Mouse (Mus musculus): ENCODE results near the gene Tpst2. TPM values are rescaled to one million over a fixed set of nuclear protein-coding genes. Genes with fewer than 3 reads are reported as not detected.

Tpst2 gene
- total and polyA plus RNA-seq, 3 experiments: 36.9 to 43.6 (median 38.3) TPM

GRCm38 (mm10) chr5:112327854-112328253, 51.4 kb downstream of the Tpst2 start:
- whole genome bisulfite sequencing: 92% methylated on average over 15 of the region's 15 CpGs
- Histone ChIP-seq H3K79me2 (replicated peaks; ENCODE audit: control insufficient read depth, insufficient read depth, low read length) (peaks cover 4% of the 10 kb centered on the region; the same call in 1 of the 2 replicates), H3K27me3 (ENCODE audit: control insufficient read depth, insufficient read depth, low read length) (no peaks in the 10 kb centered on the region), H3K36me3 (ENCODE audit: control insufficient read depth, insufficient read depth, low read length) (no peaks in the 10 kb centered on the region), H3K4me3 (no peak overlapping the region), H3K9ac (ENCODE audit: low read depth, low read length) (no peak overlapping the region), H3K27ac (no peak overlapping the region), H3K4me1 (ENCODE audit: control insufficient read depth, insufficient read depth, low read length) (peaks cover 5% of the 10 kb centered on the region)
- TF ChIP-seq POLR2A (IDR thresholded peaks at IDR 0.05; ENCODE audit: insufficient read depth, low read depth, low read length): no peak
- no peak for TF ChIP-seq EP300 (IDR thresholded peaks at IDR 0.05; ENCODE audit: insufficient read depth, low read depth, low read length)
- TF ChIP-seq CTCF (IDR thresholded peaks at IDR 0.05): no peak
- intact Hi-C loops (cut with DNase I): loop anchor here (2.0 kb wide), 2 partner anchors 47 to 87 kb away; no protein-coding TSS in a partner anchor
- DNase-seq: no peak

- TF ChIP-seq POLR2A (IDR thresholded peaks at IDR 0.05; ENCODE audit: insufficient read depth, low read depth, low read length) (no peak), CTCF (IDR thresholded peaks at IDR 0.05) (no peak), EP300 (IDR thresholded peaks at IDR 0.05; ENCODE audit: insufficient read depth, low read depth, low read length) (no peak)
- peaks cover 3% of the 10 kb centered on the region; the same call in 1 of the 2 replicates for H3K4me1 ChIP-seq (ENCODE audit: control insufficient read depth, insufficient read depth, low read length)
- H3K27me3 ChIP-seq (ENCODE audit: control insufficient read depth, insufficient read depth, low read length): no peaks in the 10 kb centered on the region
- no peak overlapping the region for H3K27ac ChIP-seq
- DNase-seq: no peak
- no peak overlapping the region for H3K9ac ChIP-seq (ENCODE audit: low read depth, low read length)
- WGBS: 88% methylated on average over 14 of the region's 14 CpGs
- peaks cover 4% of the 10 kb centered on the region; the same call in 1 of the 2 replicates for H3K79me2 ChIP-seq (replicated peaks; ENCODE audit: control insufficient read depth, insufficient read depth, low read length)
- H3K36me3 ChIP-seq (ENCODE audit: control insufficient read depth, insufficient read depth, low read length): no peaks in the 10 kb centered on the region
- H3K4me3 ChIP-seq: no peak overlapping the region
- intact Hi-C loops (cut with DNase I): no loop called here
Observed at GRCm38 (mm10) chr5:112329805-112330564, 53.5 kb downstream of the Tpst2 start.

GRCm38 (mm10) chr5:112335473-112335872, 59.0 kb downstream of the Tpst2 start:
- 18% methylated on average over 2 of the region's 2 CpGs for WGBS
- TF ChIP-seq CTCF (IDR thresholded peaks at IDR 0.05) (peak; percentile 84), POLR2A (IDR thresholded peaks at IDR 0.05; ENCODE audit: insufficient read depth, low read depth, low read length) (no peak), EP300 (IDR thresholded peaks at IDR 0.05; ENCODE audit: insufficient read depth, low read depth, low read length) (peak; percentile 47; the same call in 1 of the 2 replicates)
- no peak overlapping the region for H3K9ac ChIP-seq (ENCODE audit: low read depth, low read length)
- H3K79me2 ChIP-seq (replicated peaks; ENCODE audit: control insufficient read depth, insufficient read depth, low read length): no peaks in the 10 kb centered on the region
- no peak overlapping the region for H3K27ac ChIP-seq
- no peaks in the 10 kb centered on the region for H3K4me1 ChIP-seq (ENCODE audit: control insufficient read depth, insufficient read depth, low read length)
- DNase-seq: peak; percentile 51 to 70
- no peaks in the 10 kb centered on the region for H3K36me3 ChIP-seq (ENCODE audit: control insufficient read depth, insufficient read depth, low read length)
- H3K27me3 ChIP-seq (ENCODE audit: control insufficient read depth, insufficient read depth, low read length): no peaks in the 10 kb centered on the region
- no peak overlapping the region for H3K4me3 ChIP-seq
- intact Hi-C loops (cut with DNase I): loop anchor here (1.0 kb wide), 1 partner anchor 95 kb away; no protein-coding TSS in a partner anchor

- H3K9ac ChIP-seq (ENCODE audit: low read depth, low read length): no peak overlapping the region
- TF ChIP-seq POLR2A (IDR thresholded peaks at IDR 0.05; ENCODE audit: insufficient read depth, low read depth, low read length): no peak
- TF ChIP-seq CTCF (IDR thresholded peaks at IDR 0.05): no peak
- no peak for TF ChIP-seq EP300 (IDR thresholded peaks at IDR 0.05; ENCODE audit: insufficient read depth, low read depth, low read length)
- intact Hi-C loops (cut with DNase I): no loop called here
- H3K79me2 ChIP-seq (replicated peaks; ENCODE audit: control insufficient read depth, insufficient read depth, low read length): no peaks in the 10 kb centered on the region
- 90% methylated on average over 22 of the region's 22 CpGs for WGBS
- H3K4me3 ChIP-seq: no peak overlapping the region
- H3K36me3 ChIP-seq (ENCODE audit: control insufficient read depth, insufficient read depth, low read length): no peaks in the 10 kb centered on the region
- H3K27ac ChIP-seq: no peak overlapping the region
- DNase-seq: no peak
- no peaks in the 10 kb centered on the region for H3K4me1 ChIP-seq (ENCODE audit: control insufficient read depth, insufficient read depth, low read length)
- H3K27me3 ChIP-seq (ENCODE audit: control insufficient read depth, insufficient read depth, low read length): no peaks in the 10 kb centered on the region
Observed at GRCm38 (mm10) chr5:112337004-112337403, 60.5 kb downstream of the Tpst2 start.

- Histone ChIP-seq H3K27me3 (ENCODE audit: control insufficient read depth, insufficient read depth, low read length) (no peaks in the 10 kb centered on the region), H3K36me3 (ENCODE audit: control insufficient read depth, insufficient read depth, low read length) (no peaks in the 10 kb centered on the region), H3K4me1 (ENCODE audit: control insufficient read depth, insufficient read depth, low read length) (peaks cover 1% of the 10 kb centered on the region), H3K9ac (ENCODE audit: low read depth, low read length) (no peak overlapping the region), H3K79me2 (replicated peaks; ENCODE audit: control insufficient read depth, insufficient read depth, low read length) (no peaks in the 10 kb centered on the region), H3K27ac (no peak overlapping the region), H3K4me3 (no peak overlapping the region)
- 41% methylated on average over 7 of the region's 7 CpGs for WGBS
- no peak for DNase-seq
- intact Hi-C loops (cut with DNase I): no loop called here
- peak; percentile 26 for TF ChIP-seq CTCF (IDR thresholded peaks at IDR 0.05)
- TF ChIP-seq EP300 (IDR thresholded peaks at IDR 0.05; ENCODE audit: insufficient read depth, low read depth, low read length): no peak
Observed at GRCm38 (mm10) chr5:112339215-112339614, 62.7 kb downstream of the Tpst2 start.
